Mouse (Mus musculus) duodenum, adult 2 months (tissue): ENCODE data around the gene Neb. TPM values are rescaled to one million over a fixed set of nuclear protein-coding genes. Genes with fewer than 3 reads are reported as not detected.

Experiments used
- polyA plus RNA-seq: library from polyadenylated mRNA; depleted of rRNA; stranded (reverse); fragments of >200 nt; gene quantifications from 2 replicates; pipeline ENCODE4 v1.2.3, GENCODE M21; 2012; ENCODE audit warnings: low replicate concordance; rRNA removed

Neb gene
- 0.13 and 0.31 TPM in 2 replicates for polyA plus RNA-seq

DNA sequence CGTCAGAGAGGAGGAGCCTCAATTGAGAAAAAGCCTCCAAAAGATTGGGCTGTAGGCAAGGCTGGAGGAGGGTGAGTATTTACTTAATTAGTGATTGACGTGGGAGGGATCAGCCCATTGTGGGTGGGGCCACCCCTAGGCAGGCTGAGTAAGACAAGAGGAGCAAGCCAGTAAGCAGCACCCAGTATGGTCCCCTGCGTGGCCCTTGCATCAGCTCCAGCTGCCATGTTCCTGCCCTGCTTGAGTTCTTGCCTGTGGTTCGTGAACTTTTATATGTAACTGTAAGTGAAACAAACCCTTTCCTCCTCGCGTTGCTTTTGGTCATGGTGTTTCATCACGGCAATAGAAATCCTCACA, at the start of gene Neb:
TSS of gene Neb (minus strand) at position 27 of the 357 bp plus-strand sequence.

GRCm38 (mm10) chr2:52424747-52425522, 46.7 kb upstream of the Neb start, which contains the start of gene Arl5a:
TSS of gene Arl5a (minus strand) at chr2:52424901.

Other genes with a start within 250 kb of the Neb start
- 2.8 and 4.1 TPM in 2 replicates for gene Arl5a, start 46.4 kb upstream of the Neb start, polyA plus RNA-seq